Mouse (Mus musculus) midbrain, embryonic 10.5 days (tissue): ENCODE measurements at regions not wholly inside any gene's neighbourhood (a gene's known extent, or its start where the extent isn't known, plus 50 kb on each side); places are given as distances from the start of the nearest gene placed in this dataset.

Source experiments
- DNase-seq: peaks from one replicate; pipeline ENCODE4 v3.0.0-alpha.2; 2017; ENCODE audit warnings: low spot score
- H3K27ac ChIP-seq: fragments of 300-500 bp; sonication (generic); replicated peaks from 2 replicates; pipeline ENCODE4 v1.5.1; 2016; ENCODE audit warnings: mild to moderate bottlenecking
- H3K27me3 ChIP-seq: fragments of 300-500 bp; sonication (generic); 2 replicates; pipeline ENCODE4 v1.6.1; 2016; ENCODE audit warnings: low read depth, mild to moderate bottlenecking; ENCODE audit not compliant: poor library complexity, severe bottlenecking
- H3K36me3 ChIP-seq: fragments of 300-500 bp; sonication (generic); 2 replicates; pipeline ENCODE4 v1.6.1; 2016; ENCODE audit warnings: mild to moderate bottlenecking, moderate library complexity
- H3K4me1 ChIP-seq: fragments of 300-500 bp; sonication (generic); 2 replicates; pipeline ENCODE4 v1.6.1; 2016
- H3K4me3 ChIP-seq: fragments of 300-500 bp; sonication (generic); 2 replicates; pipeline ENCODE4 v1.5.1; 2016; ENCODE audit warnings: mild to moderate bottlenecking, moderate library complexity
- H3K9me3 ChIP-seq: fragments of 300-500 bp; sonication (generic); replicated peaks from 2 replicates; pipeline ENCODE4 v1.6.1; 2016; ENCODE audit warnings: mild to moderate bottlenecking
- WGBS: fragments of 180-500 bp; shearing (Covaris S2); methylation state at CpG from one replicate; pipeline ENCODE4 v1.1.7; 2016; 5-methylcytosine and 5-hydroxymethylcytosine counted together

DNA sequence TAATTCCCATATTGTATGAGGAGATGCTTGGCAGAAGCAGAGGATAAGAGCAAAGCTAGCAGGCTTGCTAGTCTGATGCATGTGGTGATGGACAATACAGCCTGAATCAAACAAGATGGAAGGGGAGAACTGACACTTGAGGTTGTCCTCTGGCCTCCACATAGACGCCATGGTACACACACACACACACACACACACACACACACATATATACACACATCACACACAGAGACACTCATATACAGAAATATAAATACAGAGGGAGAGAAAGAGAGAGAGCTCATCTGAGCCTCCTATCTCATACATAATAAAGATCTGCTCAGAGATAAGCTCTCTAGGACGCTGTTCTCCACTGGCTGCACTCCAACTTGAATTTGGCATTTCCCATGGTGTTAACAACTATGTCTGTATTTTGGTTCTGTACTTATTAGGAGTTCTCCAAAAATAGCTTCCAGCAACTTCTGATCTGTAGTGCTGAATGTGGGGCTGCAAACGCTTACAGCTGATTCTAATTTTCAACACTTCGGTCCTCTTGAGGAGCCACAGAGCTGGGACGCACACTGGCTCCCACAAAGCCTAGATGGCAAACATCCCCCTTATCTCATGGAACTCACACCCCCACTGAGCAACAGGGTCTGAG, 219.0 kb downstream of the Lpin1 start:
- Histone ChIP-seq H3K4me3 (no peak overlapping the region), H3K4me1 (no peaks in the 10 kb centered on the region), H3K27me3 (no peaks in the 10 kb centered on the region), H3K36me3 (no peaks in the 10 kb centered on the region), H3K9me3 (no peaks in the 10 kb centered on the region), H3K27ac (no peak overlapping the region)
- 81% methylated on average over 5 of the region's 5 CpGs for WGBS
- DNase-seq: no peak

DNA sequence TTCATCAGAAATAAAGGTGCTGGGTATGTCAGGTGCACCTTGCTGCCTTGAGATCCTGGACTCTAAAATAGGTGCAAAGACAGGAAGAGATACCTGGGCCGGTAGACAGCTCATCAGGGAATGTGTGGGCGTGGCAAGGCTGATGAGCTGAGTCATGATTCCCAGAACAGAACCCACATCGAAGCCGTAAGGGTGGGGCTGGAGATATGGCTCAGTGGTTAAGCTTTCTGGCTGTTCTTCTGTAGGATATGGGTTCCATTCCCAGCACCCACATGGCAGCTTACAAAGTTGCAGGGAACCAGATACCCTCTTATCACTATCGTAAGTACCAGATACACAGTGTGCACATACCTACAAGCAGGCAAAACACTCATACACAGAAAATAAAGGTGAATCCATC, 219.6 kb downstream of the Lpin1 start:
- no peak overlapping the region for H3K27ac ChIP-seq
- no peaks in the 10 kb centered on the region for H3K36me3 ChIP-seq
- DNase-seq: no peak
- H3K9me3 ChIP-seq: no peaks in the 10 kb centered on the region
- H3K4me1 ChIP-seq: no peaks in the 10 kb centered on the region
- no peaks in the 10 kb centered on the region for H3K27me3 ChIP-seq
- 90% methylated on average over 5 of the region's 5 CpGs for WGBS
- no peak overlapping the region for H3K4me3 ChIP-seq

- Histone ChIP-seq H3K9me3 (no peaks in the 10 kb centered on the region), H3K4me3 (no peak overlapping the region), H3K4me1 (no peaks in the 10 kb centered on the region), H3K27ac (no peak overlapping the region), H3K27me3 (no peaks in the 10 kb centered on the region), H3K36me3 (no peaks in the 10 kb centered on the region)
- DNase-seq: no peak
- 91% methylated on average over 4 of the region's 4 CpGs for WGBS
Observed at GRCm38 (mm10) chr12:16387035-16387434, 223.7 kb downstream of the Lpin1 start.

GRCm38 (mm10) chr12:16384396-16384795, 226.4 kb downstream of the Lpin1 start:
- no peaks in the 10 kb centered on the region for H3K27me3 ChIP-seq

DNA sequence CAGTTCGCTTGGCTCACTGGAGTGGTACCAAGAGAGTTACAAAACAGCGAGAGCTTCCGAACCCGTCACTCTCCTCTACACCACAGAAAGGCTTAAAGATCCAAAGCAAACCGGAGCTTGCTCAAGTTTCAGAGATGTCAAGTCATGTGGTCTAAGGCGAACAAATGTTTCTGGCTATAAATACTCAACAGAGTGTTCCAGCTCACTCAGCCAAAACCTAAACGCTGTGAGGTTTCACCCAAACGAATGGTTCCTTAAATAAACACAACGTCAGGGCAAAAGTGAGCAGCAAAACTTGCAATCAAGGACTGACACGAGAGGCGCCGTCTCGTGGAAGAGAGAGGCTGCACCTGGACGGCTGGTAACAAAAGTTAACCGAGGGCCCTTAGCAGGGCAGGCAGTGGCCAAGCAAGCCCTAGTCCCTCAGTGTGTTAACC, 227.2 kb downstream of the Lpin1 start:
- no peak for DNase-seq
- Histone ChIP-seq H3K9me3 (no peaks in the 10 kb centered on the region), H3K27me3 (no peaks in the 10 kb centered on the region), H3K27ac (no peak overlapping the region), H3K36me3 (no peaks in the 10 kb centered on the region), H3K4me1 (no peaks in the 10 kb centered on the region), H3K4me3 (no peak overlapping the region)
- 86% methylated on average over 15 of the region's 15 CpGs for WGBS

More at GRCm38 (mm10) chr12:16384396-16384795, 226.4 kb downstream of the Lpin1 start:
- Histone ChIP-seq H3K9me3 (no peaks in the 10 kb centered on the region), H3K4me1 (no peaks in the 10 kb centered on the region), H3K4me3 (no peak overlapping the region), H3K27ac (no peak overlapping the region), H3K36me3 (no peaks in the 10 kb centered on the region)
- no peak for DNase-seq
- 96% methylated on average over 1 of the region's 1 CpGs for WGBS

- H3K27ac ChIP-seq: no peak overlapping the region
- H3K36me3 ChIP-seq: no peaks in the 10 kb centered on the region
- WGBS: 85% methylated on average over 11 of the region's 11 CpGs
- no peak overlapping the region for H3K4me3 ChIP-seq
- no peak for DNase-seq
- H3K4me1 ChIP-seq: no peaks in the 10 kb centered on the region
- H3K27me3 ChIP-seq: no peaks in the 10 kb centered on the region
- no peaks in the 10 kb centered on the region for H3K9me3 ChIP-seq
Observed at GRCm38 (mm10) chr12:16382417-16382988, 228.3 kb downstream of the Lpin1 start.

DNA sequence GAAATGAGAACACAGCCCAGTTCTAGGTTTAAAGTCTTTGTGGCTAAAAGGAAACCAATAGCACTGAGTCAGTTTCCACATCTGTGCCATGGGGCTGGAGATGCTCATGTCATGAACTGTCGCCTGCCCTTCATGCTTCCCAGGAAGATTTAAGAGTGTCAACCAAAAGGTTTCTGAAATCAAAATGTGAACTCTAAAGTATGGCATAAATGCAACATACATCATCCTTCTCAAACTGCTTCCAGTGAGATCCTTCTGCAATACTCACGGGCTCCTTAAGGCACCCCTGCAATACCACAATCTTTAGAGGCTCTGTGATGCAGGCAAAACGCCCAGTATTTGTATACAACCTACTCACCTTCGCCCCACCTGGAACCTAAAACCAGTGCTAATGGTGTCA, 229.7 kb downstream of the Lpin1 start:
- H3K4me1 ChIP-seq: no peaks in the 10 kb centered on the region
- WGBS: 86% methylated on average over 4 of the region's 4 CpGs
- H3K27me3 ChIP-seq: no peaks in the 10 kb centered on the region
- H3K9me3 ChIP-seq: no peaks in the 10 kb centered on the region
- H3K36me3 ChIP-seq: no peaks in the 10 kb centered on the region
- DNase-seq: no peak
- no peak overlapping the region for H3K27ac ChIP-seq
- H3K4me3 ChIP-seq: no peak overlapping the region

DNA sequence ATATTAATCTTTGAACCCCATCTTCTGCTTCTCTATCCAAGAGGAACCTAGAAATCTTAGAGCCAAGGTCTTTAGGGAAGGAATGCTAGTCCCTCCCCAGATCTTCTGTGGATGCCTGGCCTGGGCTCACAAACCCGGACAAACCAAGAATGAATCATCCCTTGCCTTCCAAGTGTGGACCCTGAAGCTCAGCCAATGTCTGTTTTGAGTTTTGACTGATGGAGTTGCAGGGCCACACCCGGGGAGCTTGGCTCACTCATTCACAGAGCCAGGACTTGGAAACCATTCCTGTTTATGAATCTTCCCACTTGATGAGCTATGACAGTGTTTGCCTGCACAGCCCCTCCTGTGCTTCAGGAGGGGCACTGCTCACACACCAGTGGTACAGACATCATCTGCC, 230.4 kb downstream of the Lpin1 start:
- no peak overlapping the region for H3K27ac ChIP-seq
- no peak overlapping the region for H3K4me3 ChIP-seq
- no peak for DNase-seq
- WGBS: 76% methylated on average over 2 of the region's 2 CpGs
- no peaks in the 10 kb centered on the region for H3K9me3 ChIP-seq
- no peaks in the 10 kb centered on the region for H3K4me1 ChIP-seq
- H3K36me3 ChIP-seq: no peaks in the 10 kb centered on the region
- no peaks in the 10 kb centered on the region for H3K27me3 ChIP-seq

DNA sequence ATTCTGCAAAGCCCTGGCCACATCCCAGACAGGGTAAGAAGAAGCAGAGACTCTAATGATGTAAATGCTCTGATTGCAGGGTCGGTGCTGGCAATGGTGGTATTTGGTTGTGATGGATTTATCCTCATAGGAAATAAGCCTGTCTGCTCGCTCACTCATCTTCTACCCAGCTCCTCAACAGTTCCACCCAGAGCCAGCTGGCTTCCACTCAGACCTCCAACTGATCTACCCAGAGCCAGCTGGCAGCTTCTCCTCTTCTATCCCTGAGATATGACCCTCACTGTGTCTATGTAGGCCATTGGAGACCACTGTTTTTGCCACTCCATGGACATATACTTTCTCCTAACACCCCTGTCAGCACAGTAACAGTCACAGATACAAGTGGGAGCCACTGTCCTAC, 231.4 kb downstream of the Lpin1 start:
- Histone ChIP-seq H3K36me3 (no peaks in the 10 kb centered on the region), H3K9me3 (no peaks in the 10 kb centered on the region), H3K27me3 (no peaks in the 10 kb centered on the region), H3K4me3 (no peak overlapping the region), H3K27ac (no peak overlapping the region), H3K4me1 (no peaks in the 10 kb centered on the region)
- DNase-seq: no peak
- WGBS: 88% methylated on average over 2 of the region's 2 CpGs

DNA sequence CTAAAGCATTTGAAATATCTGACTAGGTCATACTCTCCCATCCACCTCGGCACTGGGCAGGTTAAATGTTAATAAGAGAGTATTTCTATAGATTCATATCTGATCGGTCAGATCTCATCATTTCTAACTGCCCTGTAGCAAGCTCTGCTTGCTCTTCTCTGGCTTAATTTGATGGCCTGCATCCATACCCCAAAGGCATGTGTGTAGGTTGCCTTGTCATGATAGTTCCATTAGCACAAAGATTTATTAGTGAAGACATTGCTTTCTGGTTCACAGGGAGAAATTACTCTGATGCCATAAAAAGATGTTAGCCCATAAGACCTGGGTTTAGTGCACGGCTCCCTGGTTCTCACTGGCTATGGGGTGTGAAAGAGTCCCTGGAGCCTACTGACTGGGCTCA, 232.3 kb downstream of the Lpin1 start:
- Histone ChIP-seq H3K36me3 (no peaks in the 10 kb centered on the region), H3K27me3 (no peaks in the 10 kb centered on the region), H3K9me3 (no peaks in the 10 kb centered on the region), H3K4me1 (no peaks in the 10 kb centered on the region), H3K27ac (no peak overlapping the region), H3K4me3 (no peak overlapping the region)
- no peak for DNase-seq
- 91% methylated on average over 3 of the region's 3 CpGs for WGBS

DNA sequence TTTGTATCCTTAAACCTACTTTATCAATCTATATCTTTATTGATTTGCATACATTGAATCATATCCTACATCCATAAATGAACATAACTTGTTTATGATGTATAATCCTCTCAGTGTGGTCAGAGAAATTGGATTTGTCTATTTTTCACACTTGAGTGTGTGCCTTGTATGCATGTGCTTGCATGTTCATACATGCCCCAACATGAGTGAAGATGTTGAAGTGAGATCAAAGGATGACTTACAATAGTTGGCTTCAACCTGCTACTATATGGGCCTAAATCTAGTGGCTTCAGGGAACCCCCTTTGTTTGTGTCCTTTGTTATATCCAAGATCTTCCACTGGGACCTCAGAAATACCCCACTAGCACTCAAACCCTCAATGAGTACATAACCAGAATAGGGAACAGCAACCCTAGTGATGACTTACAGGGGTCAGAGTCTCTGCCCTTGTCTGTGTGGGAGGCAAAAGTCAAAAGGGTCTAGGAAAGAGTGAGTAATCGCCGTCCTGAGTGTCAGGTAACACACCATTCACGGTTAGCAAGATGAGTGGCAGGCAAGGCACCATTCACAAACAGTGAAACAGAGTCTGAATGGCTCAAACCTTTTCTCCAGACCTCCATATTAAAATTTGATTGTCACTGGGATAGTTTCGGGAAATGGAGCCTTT, 236.3 kb downstream of the Lpin1 start:
- no peaks in the 10 kb centered on the region for H3K36me3 ChIP-seq
- H3K4me1 ChIP-seq: no peaks in the 10 kb centered on the region
- WGBS: 83% methylated on average over 4 of the region's 4 CpGs

DNA sequence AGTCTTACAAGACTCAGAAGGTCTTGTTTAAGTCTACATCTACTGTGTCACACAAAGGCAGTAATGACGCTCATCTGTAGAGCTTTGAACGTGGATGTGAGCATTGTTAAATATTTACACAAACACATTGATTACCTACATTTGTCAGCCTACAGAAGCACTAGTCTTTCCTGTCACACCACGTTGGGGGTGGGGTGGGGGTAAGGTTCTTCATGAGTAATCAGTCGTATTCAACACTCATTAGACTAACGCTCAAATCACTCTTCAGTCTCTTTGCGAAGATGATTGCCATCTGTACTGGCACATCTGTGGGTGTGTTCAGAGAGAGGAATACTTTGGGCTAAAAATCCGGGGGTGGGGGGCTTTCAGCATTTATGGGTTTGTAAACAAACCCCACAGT, 240.7 kb downstream of the Lpin1 start:
- DNase-seq: no peak
- Histone ChIP-seq H3K27ac (no peak overlapping the region), H3K4me3 (no peak overlapping the region), H3K4me1 (no peaks in the 10 kb centered on the region), H3K27me3 (no peaks in the 10 kb centered on the region), H3K36me3 (no peaks in the 10 kb centered on the region), H3K9me3 (no peaks in the 10 kb centered on the region)
- 85% methylated on average over 7 of the region's 7 CpGs for WGBS

More for the DNA sequence above, 236.3 kb downstream of the Lpin1 start:
- H3K27ac ChIP-seq: no peak overlapping the region
- no peak for DNase-seq
- H3K4me3 ChIP-seq: no peak overlapping the region
- no peaks in the 10 kb centered on the region for H3K9me3 ChIP-seq
- no peaks in the 10 kb centered on the region for H3K27me3 ChIP-seq

GRCm38 (mm10) chr12:16362341-16362740, 248.4 kb downstream of the Lpin1 start:
- Histone ChIP-seq H3K27ac (no peak overlapping the region), H3K9me3 (peaks cover 9% of the 10 kb centered on the region; the same call in 1 of the 2 replicates), H3K4me3 (no peak overlapping the region), H3K27me3 (no peaks in the 10 kb centered on the region), H3K36me3 (no peaks in the 10 kb centered on the region), H3K4me1 (peaks cover 3% of the 10 kb centered on the region; the same call in 1 of the 2 replicates)
- no peak for DNase-seq
